Mouse (Mus musculus) T-helper 1 cell (primary cell): ENCODE data around the gene Mapk3.

Experiments
- in situ Hi-C: fragments of 300-600 bp; cut with MboI, MseI; formaldehyde crosslinking; loops from one replicate; pipeline ENCODE4 v1.15.1; 2025; ENCODE audit warnings: high pct_unique_total_duplicates

Gene Mapk3

GRCm38 (mm10) chr7:126782693-126783092 lies 23.3 kb downstream of the Mapk3 start:
- in situ Hi-C loops = no loop called here

GRCm38 (mm10) chr7:126784469-126784868 lies 25.1 kb downstream of the Mapk3 start:
- in situ Hi-C loops = no loop called here

DNA sequence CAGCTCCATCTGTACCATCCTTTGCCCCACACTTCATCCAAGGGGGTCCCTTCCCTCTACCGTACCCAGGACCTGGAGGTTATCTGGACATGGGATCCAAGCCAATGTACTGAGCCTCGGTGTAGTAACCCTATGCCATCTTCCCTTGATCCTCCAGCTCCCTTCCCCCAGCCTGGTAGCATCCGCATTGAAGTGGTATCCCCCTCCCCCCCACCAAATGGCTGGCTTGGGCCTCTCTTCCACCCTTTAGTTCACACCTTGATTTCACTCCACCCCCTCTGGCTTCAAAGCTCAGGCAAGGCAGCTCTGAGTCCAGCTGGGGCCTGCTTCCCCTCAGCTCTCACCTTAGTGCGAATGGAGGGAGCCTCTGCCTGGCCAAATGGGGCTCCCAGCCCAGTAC lies 25.7 kb downstream of the Mapk3 start:
- in situ Hi-C loops = no loop called here

DNA sequence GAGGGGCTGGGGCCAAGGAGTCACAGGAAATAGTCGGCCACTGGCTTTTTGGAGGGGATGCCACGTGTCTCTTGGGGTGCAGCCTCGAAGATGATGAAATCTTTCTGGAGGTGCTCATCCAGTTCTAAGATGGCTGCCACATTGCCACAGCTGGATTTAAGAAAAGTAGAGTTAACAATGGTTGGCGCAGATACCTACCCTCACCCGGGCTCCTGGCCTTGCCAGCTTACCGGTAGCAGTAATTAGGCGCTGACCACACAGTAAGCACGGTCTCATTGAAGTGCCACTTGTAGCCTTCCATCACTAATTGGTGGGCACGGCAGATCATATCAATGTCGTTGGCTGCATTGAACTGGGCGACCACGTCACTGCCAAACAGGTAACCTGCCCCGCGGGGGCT lies 26.7 kb downstream of the Mapk3 start:
- in situ Hi-C loops = no loop called here

DNA sequence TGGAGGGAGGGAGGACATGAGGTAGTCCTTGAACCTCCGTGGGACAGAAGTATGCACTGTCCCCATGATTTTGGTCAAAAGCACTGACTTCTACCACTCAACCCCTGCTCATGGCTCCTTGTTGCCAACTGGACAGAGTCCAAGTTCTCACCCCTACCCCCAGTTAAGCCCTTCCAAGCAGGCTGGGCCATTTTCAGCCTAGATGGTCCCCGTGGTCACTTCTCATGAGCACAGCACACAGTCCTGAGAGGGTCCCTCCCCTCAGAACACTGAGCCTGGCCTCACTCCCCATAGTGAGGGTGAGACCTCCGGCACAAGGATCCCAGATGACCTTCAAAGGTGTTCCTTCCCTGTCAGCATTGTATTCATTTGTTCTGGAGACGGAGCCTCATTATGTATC lies 29.7 kb downstream of the Mapk3 start:
- in situ Hi-C loops = no loop called here

- in situ Hi-C loops = no loop called here
Measured at GRCm38 (mm10) chr7:126791851-126792720, 32.7 kb downstream of the Mapk3 start, which contains the start of gene Ppp4c. Ppp4c (minus strand) TSS chr7:126792496.

DNA sequence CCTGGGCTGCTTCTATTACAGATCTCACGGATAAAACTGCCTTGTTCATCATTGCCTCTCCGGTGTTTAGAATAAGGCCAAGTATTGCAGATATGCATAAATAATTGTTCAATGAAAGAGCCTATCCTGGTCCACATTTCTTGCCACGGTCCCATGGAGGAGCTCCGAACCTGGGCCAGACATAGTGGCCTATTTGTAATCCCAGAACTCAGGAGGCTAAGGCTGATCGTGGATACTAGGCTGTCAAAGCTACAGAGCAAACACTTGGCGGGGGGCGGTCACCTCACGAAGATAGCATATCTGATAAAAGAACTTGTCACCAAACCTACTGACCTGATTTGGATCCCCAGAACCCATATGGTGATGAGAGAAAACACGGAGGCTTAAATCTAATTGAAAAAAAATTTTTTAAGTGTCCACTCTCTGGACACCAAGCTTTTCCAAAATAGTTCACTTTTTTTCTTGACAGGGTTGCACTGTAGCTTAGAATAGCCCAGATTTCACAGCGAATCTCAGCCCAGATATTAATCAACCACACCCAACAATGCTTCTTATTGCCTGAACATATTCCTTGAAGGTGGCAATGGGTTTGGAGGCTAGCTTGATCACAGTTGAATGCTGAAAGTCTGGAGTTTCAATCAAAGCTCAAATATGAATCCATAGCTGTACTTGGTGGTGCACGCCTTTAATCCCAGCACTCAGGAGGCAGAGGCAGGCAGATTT lies 33.5 kb downstream of the Mapk3 start:
- in situ Hi-C loops = no loop called here

DNA sequence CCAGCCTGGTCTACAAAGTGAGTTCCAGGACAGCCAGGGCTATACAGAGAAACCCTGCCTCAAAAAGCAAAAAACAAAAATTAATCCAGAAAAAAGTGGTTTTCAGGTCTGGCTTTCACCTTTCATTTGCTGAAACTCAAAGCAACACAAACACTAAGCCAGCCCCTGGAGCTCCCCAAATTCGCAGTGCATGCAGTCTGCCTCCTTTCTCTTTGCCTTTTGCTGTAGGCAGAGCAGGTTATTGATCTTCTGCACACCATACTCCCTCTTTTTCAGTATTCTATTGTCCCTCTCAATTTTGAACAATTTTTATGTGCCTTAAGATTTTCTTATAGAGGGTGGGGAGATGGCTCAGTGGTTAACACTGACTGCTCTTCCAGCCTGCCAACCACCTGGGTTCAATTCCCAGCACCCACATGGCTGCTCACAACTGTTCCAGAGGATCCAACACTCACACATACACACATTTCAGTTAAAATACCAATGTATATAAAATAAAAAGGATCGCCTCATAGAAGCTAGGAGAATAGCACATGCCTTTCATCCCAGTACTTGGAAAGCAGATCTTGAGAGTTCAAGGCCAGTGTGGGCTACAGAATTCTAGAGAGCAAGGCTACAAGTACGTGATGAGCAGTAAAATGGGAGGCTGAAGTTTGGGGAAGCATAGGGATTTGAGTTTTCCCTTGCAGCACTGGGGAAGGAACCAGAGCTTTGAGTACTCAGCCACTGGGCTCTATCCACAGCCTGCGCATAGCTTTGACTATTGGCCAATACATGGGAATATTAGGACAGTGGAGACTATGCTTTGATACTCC lies 34.3 kb downstream of the Mapk3 start:
- in situ Hi-C loops = no loop called here

- in situ Hi-C loops = no loop called here
Measured at GRCm38 (mm10) chr7:126794271-126794605, 34.8 kb downstream of the Mapk3 start.

DNA sequence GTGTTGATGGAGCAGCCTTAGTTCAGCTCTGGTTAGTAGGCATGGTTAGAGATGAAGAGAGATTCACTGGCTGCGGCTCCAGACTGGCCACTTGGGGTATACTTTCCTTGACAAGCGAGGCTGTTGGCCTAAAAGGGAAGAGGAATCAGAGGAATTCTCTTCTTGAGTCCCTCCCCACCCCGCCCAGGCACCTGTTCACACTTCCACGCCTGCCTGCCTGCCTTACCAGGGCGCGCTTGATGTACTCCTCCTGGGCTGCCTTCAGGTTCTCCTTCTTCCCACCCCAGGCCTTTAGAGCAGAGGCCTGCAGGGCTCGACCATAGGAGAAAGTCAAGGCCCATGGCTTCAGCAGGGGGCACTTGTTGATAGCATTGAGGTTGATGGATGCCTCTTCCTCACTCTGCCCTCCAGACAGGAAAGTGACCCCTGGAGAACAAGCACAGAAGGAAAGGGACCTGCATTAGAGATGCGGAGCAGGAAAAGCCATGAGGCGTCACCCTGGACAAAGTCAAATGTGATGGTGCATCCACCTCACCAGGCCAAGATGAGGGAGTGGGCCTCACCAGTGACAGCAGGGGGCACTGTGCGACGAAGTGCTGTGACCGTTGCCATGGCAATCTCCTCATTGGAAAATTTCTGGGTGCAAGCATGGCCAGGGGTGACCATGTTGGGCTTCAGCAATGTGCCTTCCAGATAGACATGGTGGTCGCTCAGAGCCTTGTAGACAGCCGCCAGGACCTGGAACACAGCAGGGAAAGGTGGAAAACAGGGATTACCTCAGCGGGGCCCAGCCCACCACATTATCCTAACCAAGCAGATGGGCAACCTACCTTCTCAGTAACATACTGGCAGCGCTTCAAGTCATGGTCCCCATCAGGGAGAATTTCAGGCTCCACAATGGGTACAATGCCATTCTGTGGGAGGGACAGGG lies 36.3 kb downstream of the Mapk3 start:
- in situ Hi-C loops = no loop called here

- in situ Hi-C loops = no loop called here
Measured at GRCm38 (mm10) chr7:126796350-126796932, 37.0 kb downstream of the Mapk3 start.

- in situ Hi-C loops = no loop called here
Measured at GRCm38 (mm10) chr7:126797411-126798126, 38.2 kb downstream of the Mapk3 start, which contains the start of gene Fam57b. Fam57b (plus strand) TSS chr7:126797668.

GRCm38 (mm10) chr7:126798127-126799049 lies 39.0 kb downstream of the Mapk3 start:
- in situ Hi-C loops = no loop called here

DNA sequence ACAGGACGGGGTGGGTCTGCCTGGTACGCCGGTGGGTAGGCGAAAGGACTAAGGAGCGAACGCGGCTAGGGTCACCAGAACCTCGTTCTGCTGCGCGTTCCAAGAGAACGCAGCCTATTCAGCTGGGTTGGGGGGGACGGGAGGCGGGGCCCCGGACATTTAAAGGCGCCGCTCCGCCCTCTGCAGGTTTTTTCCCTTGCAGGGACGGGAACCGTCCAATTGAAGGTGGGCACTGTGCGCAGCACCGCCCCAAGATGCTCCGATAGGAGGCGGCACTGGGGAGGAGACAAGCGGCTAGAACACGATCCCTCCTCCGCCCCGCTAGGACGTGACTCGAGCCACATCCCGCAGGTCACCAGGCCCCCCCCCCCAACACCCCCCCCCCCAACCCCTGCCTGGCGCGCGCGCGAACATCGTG lies 39.7 kb downstream of the Mapk3 start:
- in situ Hi-C loops = no loop called here

DNA sequence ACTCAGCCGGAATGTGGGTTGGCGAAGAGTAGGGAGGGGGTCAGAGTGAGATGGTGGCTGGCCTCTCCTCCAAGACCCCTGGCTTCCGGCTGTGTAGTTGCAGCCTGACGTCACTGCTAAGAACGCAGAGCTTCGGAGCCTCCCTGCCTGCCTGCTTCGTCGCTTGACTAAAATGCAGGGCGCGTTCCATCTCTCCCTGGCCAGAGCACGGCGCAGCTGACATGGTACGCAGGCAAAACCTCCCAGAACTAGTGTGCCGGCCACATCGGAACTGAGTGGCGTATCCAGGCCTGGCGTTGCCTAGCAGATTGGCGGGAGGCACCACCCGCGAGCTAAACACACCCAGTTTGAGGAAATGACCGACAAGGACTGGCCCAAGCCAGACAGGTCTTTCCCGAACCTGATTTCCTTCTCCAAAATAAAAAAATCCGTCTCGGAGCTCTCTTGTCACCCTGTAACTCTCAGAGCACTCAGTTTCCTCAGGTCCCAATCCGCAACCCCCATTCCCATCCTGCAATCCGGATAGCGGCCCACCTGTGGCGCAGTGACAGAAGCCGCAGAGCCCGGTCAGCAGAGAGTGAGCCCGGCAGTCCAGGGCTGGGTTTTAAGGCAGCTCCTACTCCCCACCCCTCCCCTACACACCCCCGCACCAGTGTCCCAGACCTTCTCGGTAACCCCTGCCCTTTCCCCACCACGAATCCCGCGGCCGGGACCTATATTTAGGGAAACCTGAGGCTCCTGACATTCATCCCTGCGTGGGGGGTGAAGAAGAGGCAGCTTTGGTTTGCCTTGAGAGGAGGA lies 40.3 kb downstream of the Mapk3 start:
- in situ Hi-C loops = no loop called here

DNA sequence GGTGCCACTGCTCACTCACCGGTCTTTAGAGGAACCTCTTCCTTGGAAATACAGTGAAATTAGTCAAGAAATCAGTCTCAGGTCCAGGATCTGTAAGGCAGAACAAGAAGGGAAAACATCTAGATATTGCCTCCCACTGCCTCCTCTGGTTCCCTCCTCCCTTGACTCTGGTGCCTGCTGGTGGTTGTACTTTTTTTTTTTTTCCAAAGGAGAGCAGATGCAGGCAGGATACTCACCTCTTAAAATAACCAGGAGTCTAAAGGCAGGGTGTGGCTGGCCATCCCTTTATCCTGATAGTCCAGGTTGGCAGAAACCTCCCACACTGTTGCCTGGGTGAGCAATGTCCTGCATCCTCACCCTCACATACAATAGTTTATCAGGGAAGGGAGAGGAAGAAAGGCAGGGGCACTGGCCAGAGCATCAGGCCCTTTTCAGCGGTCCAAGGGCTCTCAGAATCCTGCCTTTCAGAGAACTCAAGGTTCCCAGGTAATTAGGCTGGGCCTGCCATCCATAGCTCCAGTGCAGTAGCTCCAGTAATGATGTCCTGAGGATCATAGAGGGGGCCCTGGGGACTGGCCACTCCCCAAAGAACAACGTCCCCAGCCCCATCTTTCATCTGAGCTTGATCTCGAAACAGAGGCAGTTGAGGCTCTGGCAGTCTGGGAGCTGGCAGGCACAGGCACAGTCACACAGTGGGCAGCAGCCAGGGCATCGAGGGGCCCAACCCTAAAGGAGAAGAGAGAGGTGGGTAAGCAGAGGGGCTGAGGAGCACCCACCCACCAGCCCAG lies 41.1 kb downstream of the Mapk3 start:
- in situ Hi-C loops = no loop called here

DNA sequence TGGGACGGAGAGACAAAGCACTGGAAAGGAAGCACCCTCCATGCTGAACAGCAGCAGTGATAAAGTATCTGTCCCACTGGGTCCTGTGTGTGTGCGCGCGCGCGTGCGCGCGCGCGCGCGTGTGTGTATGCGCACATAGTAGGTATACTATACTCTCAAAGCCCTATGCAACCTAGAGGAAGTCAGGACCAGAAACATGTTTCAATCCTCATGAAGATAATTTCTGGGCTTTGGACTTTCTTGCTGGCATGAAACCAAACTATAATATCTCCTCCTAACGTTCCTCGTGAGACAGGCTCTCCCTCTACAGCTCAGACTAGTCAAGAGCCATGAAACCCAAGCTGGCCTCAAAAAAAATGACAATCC lies 41.6 kb downstream of the Mapk3 start:
- in situ Hi-C loops = no loop called here
